Mouse (Mus musculus) lung, adult 2 months (tissue): Measurements from ENCODE around the gene Fam227a. TPM values are rescaled to one million over a fixed set of nuclear protein-coding genes. Genes with fewer than 3 reads are reported as not detected.
"Not testable (repeated sequence)": the region's sequence is repeated elsewhere in the genome, so short reads cannot be mapped to it uniquely, and the experiment has no call there.

Experiments
- DNase-seq: peaks from one replicate; pipeline ENCODE4 v3.0.0; 2022
- H3K4me1 ChIP-seq: fragments of 200-500 bp; 2 replicates; pipeline ENCODE4 v1.6.1; 2011; ENCODE audit warnings: low read length; ENCODE audit not compliant: control insufficient read depth, insufficient read depth
- H3K4me3 ChIP-seq: fragments of 200-500 bp; replicated peaks from 2 replicates; pipeline ENCODE3; 2011; ENCODE audit warnings: low read depth, mild to moderate bottlenecking, control low read depth, low read length; ENCODE audit errors: extremely low read depth
- CTCF ChIP-seq: fragments of 200-500 bp; IDR thresholded peaks from 2 replicates; pipeline ENCODE4 v1.5.1; 2011; ENCODE audit warnings: mild to moderate bottlenecking, low read length, control low read depth; ENCODE audit not compliant: insufficient read depth
- POLR2A ChIP-seq: fragments of 200-500 bp; IDR thresholded peaks from 2 replicates; pipeline ENCODE4 v1.6.1; 2011; ENCODE audit warnings: low read depth, mild to moderate bottlenecking, control low read depth, low read length, borderline replicate concordance; ENCODE audit errors: extremely low read depth
- WGBS: fragments of 180-500 bp; shearing (Covaris S2); methylation state at CpG from one replicate; pipeline ENCODE4 v1.1.7; 2018; 5-methylcytosine and 5-hydroxymethylcytosine counted together
- polyA plus RNA-seq: library from polyadenylated mRNA; depleted of rRNA; stranded (reverse); fragments of >200 nt; gene quantifications from 2 replicates; pipeline ENCODE4 v1.2.3, GENCODE M21; 2012

The Fam227a gene
- polyA plus RNA-seq, 1 experiment: 4.2 TPM

DNA sequence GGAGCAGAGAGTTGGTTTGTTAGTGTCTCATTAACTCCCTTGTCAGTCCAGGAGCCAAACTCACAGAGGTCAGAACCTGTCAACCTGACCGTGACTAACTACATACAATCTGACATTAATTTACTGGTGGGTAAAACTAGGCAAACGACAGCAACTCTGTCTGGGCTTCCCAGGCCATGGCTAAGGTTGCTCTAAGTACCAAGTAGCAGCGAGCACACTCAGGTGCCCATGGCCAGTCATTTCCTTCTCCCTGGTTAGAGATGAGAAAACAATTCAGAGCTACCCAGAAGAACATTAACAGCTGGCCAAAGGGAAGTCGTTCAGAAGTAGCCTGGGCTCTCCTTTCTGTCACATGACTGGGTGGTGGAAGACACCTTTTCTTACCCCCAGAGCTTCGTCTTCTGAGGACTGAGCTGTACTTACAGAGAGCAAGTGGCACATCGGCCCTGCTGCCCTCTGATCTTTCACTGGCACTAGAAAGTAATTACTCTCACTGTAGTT is 26.4 kb upstream of the Fam227a start:
- no peak overlapping the region for H3K4me3 ChIP-seq
- TF ChIP-seq CTCF (no peak), POLR2A (no peak)
- DNase-seq: no peak
- peaks cover 29% of the 10 kb centered on the region for H3K4me1 ChIP-seq
- 24% methylated on average over 6 of the region's 6 CpGs for WGBS

DNA sequence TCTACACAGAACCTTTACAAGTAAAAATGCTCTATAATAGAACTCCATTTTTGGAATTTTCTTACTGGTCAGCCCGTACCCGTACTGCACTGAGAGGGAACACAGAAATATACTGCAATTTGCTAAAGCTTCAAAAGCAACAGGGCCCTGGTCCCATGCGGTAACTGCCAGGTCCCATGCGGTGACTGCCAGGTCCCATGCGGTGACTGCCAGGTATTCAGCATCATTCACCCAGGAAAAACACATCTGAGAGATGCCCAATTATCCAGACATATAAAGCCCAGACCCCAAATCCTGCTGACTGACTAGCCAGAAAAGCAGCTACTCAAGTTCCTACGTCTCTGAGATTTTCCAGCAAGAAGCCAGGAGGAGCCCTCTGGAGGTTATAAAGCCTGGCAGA is 25.9 kb upstream of the Fam227a start:
- DNase-seq: no peak
- H3K4me3 ChIP-seq: no peak overlapping the region
- WGBS: 69% methylated on average over 6 of the region's 6 CpGs
- peaks cover 26% of the 10 kb centered on the region for H3K4me1 ChIP-seq
- TF ChIP-seq CTCF: no peak
- no peak for TF ChIP-seq POLR2A

DNA sequence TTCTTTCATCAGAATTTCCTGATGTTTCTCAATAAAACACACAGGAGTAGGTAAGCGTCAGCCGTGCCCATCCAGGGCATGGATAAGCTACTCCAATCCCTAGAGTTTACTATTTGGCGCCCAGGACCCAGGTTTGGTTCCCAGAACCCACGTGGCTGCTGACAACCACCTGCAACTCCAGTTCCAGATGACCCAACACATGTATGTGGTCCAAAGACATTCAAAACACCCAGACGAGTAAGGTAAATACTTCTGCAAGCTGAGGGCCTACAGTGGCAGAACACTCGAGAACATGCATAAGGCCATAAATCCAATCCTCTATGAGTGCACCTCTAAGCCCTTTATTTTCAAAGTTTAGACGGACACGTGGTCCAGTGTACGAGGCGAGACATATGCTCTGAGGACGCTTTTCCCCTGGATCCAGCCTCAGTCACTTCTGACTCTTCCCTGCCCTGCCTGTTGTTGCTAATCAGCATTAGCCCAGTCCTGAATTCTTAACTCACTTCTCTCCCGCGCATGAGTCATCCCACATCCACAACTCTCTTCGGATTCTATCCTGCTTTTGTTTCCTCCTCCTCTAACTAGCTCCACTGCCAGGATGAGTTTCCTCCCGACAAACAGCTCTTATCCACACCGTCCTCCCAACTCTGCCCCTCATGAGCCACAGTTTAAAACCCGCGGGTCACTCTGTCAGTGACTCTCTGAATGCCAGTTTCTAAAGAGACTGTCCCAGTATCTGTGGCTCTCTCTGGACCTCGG is 25.1 kb upstream of the Fam227a start:
- no peak for DNase-seq
- Histone ChIP-seq H3K4me1 (peaks cover 26% of the 10 kb centered on the region), H3K4me3 (no peak overlapping the region)
- WGBS: 54% methylated on average over 19 of the region's 19 CpGs
- TF ChIP-seq CTCF (no peak), POLR2A (no peak)

DNA sequence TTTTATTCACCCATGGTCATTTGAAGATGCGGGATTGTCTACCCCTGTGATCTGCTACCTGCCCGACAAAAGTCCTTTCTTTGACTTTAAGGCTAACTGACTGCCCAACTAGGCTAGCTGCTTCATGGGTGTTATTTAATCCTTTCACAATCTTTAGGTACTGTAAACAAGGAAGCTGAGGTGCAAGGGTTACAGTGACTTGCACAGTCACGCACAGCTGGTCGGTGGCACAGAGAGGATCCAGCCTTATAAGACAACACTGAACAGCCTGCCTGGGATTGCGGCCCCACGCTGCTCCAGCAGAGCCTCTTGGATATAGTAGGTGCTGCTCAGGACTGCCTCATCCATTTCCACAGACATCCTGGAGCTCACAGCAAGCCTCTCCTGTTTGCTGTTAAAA is 24.4 kb upstream of the Fam227a start:
- Histone ChIP-seq H3K4me3 (no peak overlapping the region), H3K4me1 (peaks cover 23% of the 10 kb centered on the region)
- 65% methylated on average over 6 of the region's 6 CpGs for WGBS
- DNase-seq: no peak
- no peak for TF ChIP-seq CTCF

DNA sequence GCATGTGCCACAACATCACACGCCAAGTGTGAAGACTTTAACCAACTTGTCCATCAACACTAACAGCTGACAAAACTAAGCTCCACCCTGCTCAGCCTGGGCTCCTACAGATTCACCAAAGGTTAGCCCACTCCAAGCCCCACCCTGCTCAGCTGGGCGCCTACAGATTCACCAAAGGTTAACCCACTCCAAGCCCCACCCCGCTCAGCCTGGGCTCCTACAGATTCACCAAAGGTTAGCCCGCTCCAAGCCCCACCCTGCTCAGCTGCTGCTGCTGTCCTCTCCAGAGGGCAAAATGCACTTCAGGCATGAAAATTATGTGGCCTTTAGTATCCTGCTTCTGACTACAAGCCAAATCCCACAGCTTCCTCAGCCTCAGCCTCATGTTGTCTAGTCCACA is 23.2 kb upstream of the Fam227a start:
- 84% methylated on average over 4 of the region's 4 CpGs for WGBS
- Histone ChIP-seq H3K4me3 (no peak overlapping the region), H3K4me1 (peaks cover 22% of the 10 kb centered on the region)
- TF ChIP-seq POLR2A: no peak
- no peak for TF ChIP-seq CTCF
- no peak for DNase-seq

DNA sequence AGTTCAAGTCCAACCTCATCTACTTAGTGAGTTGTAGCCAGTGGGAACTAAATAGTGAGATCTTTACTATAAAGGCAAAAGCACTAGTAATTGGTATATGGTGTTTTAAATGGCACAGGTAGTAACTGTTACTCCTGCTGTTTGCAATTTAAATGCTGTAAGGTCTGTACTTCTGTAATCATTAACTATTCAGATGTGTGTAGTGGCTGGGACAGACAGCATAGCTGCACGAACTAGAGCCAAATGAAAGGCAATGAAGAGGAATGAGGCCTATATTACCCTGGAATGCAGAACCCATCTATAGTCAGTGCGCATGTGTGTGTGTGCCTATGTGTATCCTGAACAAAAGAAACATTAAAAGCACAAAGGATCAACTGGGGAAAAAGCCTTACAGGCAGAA is 19.2 kb upstream of the Fam227a start:
- WGBS: 74% methylated on average over 2 of the region's 2 CpGs
- DNase-seq: no peak

DNA sequence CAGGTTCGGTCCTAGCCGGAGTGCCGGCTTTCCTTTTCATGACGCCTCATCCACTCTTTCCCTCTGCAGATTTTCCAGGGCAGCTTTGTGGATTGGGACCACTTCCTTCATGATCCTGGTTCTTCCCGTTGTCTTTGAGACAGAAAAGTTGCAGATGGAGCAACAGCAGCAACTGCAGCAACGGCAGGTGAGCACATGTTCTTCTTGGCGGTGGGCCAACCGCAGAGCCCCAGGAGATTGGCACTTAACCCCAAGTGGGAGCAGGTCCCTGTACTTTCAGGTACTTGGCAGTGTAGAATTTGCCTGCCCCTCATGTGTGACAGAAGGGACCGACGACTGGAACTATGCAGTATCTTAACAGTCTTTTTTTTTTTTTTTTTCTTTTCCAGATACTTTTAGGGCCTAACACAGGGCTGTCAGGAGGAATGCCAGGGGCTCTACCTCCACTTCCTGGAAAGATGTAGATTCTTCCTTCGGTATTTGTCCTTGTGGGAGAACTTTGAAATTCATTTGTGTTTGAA is 13.1 kb upstream of the Fam227a start:
- H3K4me3 ChIP-seq, H3K4me1 ChIP-seq, DNase-seq: not testable (repeated sequence)
- WGBS: 62% methylated on average over 11 of the region's 11 CpGs

More for the DNA sequence above, 19.2 kb upstream of the Fam227a start:
- Histone ChIP-seq H3K4me1 (no peaks in the 10 kb centered on the region), H3K4me3 (no peak overlapping the region)
- no peak for TF ChIP-seq POLR2A
- TF ChIP-seq CTCF: no peak

DNA sequence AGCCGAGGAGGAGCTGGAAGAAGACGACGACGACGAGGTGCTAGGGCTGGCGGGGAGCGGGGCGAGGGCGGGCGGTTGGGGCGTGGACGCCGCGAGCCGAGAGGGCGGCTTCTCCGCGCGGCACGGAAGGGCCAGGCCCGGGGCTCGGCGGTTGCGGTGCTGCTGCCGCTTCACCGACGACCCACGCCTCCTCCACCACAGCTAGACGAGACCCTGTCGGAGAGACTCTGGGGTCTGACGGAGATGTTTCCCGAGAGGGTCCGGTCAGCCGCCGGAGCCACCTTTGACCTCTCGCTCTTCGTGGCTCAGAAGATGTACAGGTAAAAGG is 12.2 kb upstream of the Fam227a start:
- under 1% methylated on average over 37 of the region's 37 CpGs for WGBS

DNA sequence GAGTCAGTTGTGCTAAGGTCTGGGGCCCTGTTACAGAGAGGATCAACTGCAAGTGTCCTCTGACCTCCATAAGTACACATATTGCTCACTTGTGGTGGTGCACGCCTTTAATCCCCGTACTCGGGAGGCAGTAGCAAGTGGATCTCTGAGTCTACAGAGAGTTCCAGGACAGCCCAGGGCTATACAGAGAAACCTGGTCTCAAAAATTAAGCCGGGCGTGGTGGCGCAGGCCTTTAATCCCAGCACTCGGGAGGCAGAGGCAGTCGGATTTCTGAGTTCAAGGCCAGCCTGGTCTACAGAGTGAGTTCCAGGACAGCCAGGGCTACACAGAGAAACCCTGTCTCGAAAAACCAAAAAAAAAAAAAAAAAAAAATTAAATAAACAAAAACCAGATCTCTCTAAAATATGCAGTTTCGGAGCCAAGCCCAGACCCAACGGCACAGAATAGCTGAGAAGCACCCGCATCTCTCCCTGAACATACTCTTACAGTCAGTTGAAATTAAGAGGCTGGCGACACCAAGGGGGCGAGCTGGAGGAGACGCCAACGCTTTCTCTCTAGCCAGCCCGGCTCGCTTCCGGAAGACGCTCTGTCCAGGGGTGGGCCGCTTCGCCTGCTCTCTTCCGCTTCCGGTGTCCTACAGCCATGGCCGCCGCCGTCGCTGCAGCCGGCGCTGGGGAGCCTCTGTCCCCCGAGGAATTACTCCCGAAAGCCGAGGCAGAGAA is 11.7 kb upstream of the Fam227a start, which contains the start of gene Tomm22:
Tomm22 (plus strand) TSS at position 613 of the 723 bp plus-strand sequence.
- peak; percentile 79 for DNase-seq
- peaks cover 5% of the 10 kb centered on the region; the same call in 1 of the 2 replicates for H3K4me1 ChIP-seq
- peak within 1 kb of the TSS; percentile 95 for H3K4me3 ChIP-seq
- TF ChIP-seq CTCF (peak; percentile 60), POLR2A (peak; percentile 51; the same call in 1 of the 2 replicates)
- 15% methylated on average over 33 of the region's 33 CpGs for WGBS

More for the DNA sequence above, 12.2 kb upstream of the Fam227a start:
- no peak for DNase-seq
- H3K4me1 ChIP-seq: peaks cover 5% of the 10 kb centered on the region; the same call in 1 of the 2 replicates
- peak overlapping the region; percentile 95 for H3K4me3 ChIP-seq
- TF ChIP-seq CTCF: no peak
- TF ChIP-seq POLR2A: no peak

DNA sequence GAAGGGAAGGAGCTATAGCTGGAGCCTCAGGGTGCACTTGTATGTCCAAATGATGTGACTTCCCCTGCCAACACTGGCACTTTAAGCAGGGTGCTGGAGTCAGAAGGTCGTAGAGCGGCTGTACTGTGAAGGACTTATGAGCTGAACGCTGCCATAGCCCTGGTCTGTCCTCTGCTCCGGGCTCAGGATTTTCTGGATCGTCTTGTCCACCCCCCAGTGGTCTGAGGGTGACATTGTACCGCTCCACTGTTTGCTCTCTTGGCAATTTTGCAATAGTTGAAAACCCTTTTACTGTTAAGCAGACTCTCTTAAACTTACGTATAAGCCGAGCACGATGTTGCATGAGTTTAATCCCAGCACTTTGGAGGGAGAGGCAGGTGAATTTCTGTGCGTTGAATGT is 10.4 kb upstream of the Fam227a start:
- WGBS: 55% methylated on average over 10 of the region's 10 CpGs
- H3K4me3 ChIP-seq: no peak overlapping the region
- H3K4me1 ChIP-seq: peaks cover 5% of the 10 kb centered on the region; the same call in 1 of the 2 replicates
- peak; percentile 22 for DNase-seq
- TF ChIP-seq CTCF (0 out of 2 replicates have a peak, but pooled peaks have one; percentile 7), POLR2A (no peak)

DNA sequence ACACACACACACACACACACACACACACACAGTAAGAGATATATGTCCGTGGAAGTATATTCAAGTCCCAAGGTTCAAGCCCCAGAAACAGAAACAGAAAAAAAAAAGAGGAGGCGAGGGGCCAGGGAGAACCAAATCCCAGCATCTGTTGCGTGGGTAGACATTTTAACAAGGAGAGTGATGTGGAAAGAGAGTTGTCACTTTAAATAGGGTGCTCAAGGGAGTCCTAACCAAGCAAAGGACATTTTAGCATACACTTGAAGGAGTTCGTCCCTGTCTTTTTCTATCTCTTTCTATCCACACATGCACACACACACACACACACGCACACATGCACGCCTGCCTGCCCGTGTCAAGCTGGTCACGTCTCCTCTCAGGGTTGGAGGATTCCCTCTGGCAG is 5.9 kb upstream of the Fam227a start:
- H3K4me3 ChIP-seq: no peak overlapping the region
- 94% methylated on average over 8 of the region's 8 CpGs for WGBS
- no peaks in the 10 kb centered on the region for H3K4me1 ChIP-seq
- no peak for DNase-seq
- TF ChIP-seq POLR2A (no peak), CTCF (no peak)
